Mouse (Mus musculus) spleen, postnatal 14 days (tissue): ENCODE measurements around the gene Nme3.

Experiments used
- DNase-seq, 2 experiments: peaks; one replicate each; pipeline ENCODE4 v3.0.0; 2021 to 2022; ENCODE audit warnings: low spot score in 2 of 2

Gene Nme3

DNA sequence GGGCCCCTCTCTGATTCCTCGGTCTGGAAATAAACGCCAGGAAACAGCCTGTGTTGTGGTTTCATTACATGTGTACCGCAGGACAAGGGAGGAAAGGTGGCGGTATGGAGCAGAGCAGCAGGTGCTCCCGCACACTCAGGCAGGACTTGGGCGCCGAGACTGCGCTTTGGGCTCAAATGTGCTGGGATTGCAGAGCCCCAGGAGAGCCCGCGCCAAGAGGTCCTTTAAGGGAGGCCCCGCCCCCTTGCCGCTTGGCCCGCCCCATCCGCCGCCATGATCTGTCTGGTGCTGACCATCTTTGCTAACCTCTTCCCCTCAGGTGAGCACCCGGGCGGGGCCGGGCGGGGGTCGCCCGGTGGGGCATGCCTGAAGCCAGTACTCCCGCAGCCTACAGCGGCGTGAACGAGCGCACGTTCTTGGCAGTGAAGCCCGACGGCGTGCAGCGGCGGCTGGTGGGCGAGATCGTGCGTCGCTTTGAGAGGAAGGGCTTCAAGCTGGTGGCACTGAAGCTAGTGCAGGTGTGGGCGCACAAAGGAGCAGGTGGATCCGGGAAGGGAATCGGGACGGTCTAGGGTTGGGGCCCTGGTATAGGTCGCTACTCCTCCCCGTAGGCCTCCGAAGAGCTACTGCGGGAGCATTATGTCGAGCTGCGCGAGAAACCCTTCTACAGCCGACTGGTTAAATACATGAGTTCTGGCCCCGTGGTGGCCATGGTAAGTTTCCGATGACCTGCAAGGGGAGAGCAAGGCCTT is at the start of gene Nme3:
Nme3 (plus strand) TSS at position 260 of the 752 bp plus-strand sequence.
- peak; percentile 69 to 74 for DNase-seq

DNA sequence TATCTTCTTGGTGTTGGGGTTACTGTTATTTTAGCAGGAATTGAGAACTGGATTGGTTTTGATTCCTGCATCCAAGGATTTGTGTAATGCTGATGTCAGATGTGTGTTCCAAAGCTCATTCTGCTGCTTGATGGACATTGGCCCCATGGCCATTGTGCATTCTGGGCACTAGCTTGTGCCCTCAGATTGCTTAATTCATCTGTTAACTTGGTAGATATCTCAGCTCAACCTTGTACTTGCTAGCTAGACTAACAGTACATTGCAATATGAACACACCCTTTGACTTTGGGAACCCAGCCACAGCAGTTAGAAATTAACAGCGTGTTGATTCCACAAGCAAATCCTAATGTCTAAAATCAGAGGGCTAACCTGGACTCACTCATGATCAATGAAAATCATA is 48.9 kb upstream of the Nme3 start:
- no peak for DNase-seq

DNA sequence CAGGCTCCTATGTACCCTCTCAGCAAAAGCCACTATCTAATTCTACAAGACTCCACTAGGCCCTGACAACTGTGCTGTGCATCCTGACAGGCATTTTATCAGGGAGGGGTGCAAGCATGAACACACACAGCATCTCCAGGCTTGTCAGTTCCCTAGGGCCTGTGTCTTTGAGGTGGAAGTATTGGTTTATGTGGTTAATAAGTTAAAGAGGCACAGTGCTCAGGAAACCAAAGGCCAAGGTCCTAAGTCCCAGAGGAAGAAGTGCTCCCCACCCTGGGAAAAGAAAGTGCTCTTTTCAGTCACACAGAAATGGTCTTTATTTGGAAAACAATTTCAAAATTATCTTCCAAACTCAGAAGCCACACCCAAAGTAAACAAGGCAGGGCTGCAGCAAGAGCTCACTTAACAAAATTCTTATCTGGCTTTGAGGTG is 47.7 kb upstream of the Nme3 start:
- no peak for DNase-seq

DNA sequence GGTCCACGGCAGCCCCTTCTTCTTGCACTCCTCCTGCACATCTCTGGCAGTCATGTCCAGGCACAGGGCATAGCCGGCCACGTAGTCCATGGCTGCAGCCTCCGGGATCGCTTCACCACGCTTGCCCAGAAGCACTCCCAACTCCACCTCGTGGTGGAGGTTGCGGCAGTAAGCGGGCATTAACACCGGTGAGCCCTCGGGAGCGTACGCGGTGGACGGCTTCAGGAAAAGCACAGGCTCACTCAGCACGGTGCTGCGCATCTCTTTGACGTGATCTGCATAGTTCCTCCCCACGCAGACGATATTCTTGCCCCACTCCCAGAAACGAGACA is 46.6 kb upstream of the Nme3 start:
- DNase-seq: no peak

DNA sequence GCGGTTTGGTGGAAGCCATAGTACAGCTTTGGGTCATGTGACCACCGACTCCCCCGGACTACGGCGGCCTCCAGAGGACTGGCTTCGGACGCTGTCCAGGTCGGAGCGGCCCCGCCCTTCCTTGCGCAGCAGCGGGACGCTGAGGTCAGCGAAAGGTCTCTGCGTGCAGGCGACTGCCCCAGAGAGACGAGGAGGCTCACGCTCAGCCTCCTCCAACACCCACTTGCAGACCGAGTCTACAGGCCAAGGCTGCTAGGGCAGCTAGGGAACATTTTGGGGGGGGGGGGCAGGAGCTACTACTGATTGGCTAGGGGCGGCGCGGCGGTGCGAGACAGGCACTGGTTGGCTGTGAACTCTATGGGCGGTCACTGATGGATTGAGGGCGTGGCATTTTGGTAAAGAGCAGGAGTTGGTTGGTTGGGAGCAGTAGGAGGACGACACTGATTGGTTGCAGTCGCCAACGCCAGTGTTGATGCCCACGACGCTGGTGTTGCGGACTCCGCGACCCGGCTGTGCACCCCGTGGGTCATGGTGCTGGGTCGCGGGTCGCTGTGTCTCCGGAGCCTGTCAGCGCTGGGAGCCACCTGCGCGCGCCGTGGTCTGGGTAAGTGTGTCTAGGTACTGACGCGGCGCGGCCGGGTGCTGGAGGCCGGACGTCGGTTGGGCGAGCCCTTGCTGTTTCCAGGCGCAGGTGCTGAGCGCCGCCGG is 46.1 kb upstream of the Nme3 start, which contains the start of gene Fahd1:
Fahd1 (minus strand) TSS at position 300 of the 708 bp plus-strand sequence.
- DNase-seq: peak; percentile 87 to 88

DNA sequence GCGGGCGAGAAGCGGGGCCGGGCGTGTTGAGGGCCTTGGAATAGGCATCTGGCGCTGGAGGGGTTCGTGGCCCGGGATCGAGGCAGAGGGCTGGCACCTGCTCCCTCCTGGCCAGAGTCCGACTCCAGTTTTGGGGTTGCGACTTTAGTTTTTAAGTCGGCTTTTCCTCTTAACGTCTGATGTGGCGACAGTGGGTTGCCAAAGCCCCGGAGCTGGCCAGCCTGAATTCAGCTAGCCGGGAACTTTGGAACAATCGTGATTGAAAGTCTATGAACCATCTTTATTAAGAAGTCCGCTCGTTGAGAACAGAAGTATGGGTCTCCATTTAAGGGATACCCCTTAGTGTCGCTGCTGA is 45.5 kb upstream of the Nme3 start:
- DNase-seq: no peak

DNA sequence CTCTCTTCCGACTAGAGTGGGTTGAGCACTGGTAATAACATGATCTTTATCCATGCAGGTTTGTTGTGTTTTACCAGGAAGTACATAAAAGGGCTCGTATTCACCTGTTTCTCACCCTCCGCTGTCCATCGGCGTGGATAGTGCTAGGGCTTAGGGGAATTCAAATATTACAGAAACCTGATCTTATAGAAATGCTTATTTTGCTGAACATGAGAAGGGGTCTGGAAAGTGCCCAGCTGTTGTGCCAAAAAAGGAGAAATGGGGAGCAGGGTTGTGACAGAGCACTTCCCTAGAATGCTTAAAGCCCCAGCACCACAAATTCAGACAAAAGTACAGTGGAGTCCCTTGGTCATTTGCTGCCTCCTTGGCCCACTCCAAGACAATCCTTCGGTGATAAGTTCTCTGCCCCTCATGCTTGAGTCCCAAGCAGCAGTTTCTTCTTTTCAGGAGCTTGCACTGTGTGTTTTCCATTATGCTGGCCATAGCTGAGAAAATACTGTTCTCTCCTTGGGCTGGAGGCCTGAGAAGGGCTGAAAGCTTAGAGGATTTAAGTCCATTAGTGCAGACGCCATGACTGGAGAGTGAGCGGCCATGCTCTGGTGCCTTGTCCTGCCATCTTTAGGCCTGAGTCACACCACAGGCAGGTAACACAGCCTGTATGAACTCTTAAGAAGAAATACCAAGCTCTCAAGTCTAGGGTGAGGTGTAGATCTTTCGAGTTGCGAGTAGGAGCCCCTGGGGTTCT is 44.7 kb upstream of the Nme3 start:
- DNase-seq: no peak

DNA sequence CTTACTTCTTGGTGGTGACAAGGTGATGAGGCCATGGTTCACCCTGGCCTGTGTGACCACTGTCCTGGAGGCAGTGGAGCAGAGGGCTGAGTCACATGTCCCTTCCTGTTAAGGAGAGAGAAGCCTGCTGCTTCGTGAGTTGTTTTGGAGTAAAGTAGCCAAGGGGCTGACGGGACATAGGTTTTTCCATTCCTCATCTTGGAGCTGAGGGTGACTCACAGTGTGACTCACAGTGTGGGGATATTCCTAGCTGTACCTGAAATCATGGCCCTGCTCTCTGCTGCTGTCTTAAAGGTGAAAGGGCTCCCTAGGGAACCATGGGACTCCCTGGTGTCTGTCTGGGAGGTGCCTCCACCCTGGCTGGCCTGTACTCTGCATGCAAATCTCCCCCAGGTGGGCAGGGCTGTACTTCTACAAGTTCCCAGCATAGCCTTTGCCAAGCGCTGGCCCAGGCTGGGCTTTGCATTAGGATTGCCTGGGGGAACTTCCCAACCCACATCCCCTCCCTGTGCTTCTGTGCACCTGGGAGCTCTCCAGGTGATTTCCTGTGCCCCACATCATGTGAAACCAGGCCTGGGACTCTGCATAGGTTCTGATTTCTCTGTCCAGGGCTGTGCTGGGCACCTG is 40.3 kb upstream of the Nme3 start:
- DNase-seq: no peak

DNA sequence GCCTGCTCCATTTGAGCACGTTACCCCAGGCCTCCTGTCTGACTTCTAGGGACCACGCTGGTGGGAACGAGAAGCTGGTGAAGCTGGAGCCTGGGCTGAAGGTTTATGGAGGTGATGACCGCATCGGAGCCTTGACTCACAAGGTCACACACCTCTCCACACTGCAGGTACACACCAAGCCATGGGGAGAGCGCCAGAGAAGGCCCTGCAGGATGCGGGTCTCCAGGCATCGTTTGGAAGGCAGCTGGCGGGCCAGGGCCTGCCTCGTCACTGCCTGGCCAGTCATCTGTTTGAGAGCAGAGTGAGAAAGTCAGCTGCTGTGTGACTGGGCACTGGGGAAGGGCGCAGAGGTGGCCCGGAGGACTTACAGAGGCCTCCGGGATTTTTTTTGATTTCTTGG is 39.7 kb upstream of the Nme3 start:
- DNase-seq: no peak

DNA sequence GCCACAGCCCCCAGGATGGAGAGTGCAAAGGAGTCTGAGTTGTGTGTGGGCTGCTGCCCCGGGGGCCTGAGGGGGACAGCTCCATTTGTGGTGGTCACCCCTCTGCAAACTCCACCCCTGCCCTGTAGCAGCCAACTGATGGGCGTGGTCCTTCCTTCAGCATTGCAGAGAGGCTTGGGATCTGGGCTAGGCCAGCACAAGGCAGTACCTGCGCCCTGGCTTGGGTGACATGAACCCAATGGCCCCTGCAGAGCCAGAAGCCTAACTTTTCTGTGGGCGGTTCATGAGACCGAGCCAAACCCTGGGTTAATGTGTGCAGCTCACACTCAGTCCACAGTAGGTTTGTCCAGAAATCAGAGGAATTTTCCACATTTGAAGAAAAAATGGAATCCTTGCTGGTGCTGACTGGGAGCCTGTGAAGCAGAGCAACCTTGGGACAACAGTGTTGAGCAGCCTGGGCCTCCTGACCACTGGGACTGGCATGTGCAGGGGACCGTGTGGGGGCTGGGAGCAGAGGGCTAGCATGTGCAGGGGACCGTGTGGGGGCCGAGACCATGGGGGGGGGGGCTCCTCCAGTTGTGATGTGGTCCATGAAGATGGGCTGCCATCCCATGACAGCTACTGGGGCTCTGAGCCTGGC is 38.3 kb upstream of the Nme3 start:
- no peak for DNase-seq

DNA sequence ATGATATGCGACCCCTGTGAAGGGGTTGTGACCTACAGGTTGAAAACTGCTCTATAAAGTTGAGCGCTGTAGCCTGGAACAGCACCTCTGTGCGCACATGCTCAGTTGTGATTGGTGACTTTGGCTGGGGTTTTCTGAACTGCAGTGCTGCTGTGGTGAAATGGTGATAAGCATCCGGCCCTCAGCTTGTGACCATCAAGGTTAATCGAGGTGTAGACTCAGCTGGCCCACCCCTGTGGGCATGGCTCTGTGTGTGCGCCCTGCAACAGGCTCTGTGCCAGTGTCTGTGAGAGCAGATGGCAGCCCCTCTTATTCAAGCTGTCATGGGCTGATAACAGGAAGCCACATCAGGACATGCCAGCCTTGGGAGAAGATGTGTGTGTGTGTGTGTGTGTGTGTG is 37.3 kb upstream of the Nme3 start:
- DNase-seq: peak; percentile 61 to 67

DNA sequence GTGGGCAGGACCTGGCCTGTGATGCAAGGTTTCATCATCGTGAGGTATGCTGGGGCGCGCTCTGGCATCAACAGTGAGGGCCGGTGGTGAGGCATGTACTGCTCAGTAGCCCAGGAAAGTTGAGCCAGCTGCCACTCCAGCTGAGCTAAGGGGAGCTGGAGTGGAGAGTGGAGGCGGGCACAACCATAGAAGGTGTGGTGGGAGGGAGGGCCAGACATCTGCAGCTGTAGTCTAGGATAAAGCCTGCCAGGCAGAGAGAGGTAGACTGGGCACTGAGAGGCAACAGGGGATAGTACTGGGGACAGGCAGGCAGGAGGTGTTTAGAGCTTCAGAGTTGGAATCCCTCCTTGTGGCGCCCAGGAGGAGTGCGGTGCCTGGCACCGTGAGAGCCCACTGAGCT is 36.2 kb upstream of the Nme3 start:
- peak; percentile 46 to 50 for DNase-seq

DNA sequence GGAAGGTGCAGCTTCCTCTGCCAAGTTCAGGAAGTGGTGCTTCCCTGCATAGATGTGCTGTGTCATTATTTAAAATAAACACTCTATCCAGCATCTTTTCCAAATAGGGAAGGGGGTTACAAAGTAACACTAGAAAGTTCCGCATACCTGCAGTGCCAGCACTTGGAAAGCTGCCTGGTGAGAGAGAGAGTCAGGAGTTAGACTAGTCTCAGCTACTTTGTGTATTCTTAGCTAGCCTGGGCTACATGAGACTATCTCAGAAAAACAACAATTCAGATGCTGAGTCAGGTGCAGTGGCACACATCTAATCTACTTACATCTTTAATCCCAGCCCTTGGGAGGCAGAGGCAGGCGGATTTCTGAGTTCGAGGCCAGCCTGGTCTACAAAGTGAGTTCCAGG is 34.5 kb upstream of the Nme3 start:
- DNase-seq: no peak

DNA sequence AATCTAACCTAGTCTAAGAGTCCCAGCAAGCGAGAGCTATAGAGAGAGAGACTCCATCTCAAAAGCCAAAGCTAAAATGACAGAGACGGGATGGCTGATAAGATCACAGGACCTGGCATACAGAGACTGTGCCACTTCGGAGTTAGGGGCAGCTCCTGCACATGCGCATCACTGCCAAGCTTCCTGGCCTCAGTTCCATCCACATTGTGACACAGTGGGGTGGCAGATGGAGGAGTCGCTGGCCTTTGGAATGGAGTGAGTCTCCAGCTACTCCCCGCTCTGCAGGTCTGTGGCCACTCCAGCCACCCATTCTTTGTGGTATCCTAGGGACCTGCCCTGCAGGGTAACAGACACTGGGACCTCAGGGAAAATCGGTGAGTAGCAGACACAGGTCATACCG is 30.5 kb upstream of the Nme3 start, which contains the start of gene Igfals:
Igfals (plus strand) TSS at position 222 of the 400 bp plus-strand sequence.
- no peak for DNase-seq

DNA sequence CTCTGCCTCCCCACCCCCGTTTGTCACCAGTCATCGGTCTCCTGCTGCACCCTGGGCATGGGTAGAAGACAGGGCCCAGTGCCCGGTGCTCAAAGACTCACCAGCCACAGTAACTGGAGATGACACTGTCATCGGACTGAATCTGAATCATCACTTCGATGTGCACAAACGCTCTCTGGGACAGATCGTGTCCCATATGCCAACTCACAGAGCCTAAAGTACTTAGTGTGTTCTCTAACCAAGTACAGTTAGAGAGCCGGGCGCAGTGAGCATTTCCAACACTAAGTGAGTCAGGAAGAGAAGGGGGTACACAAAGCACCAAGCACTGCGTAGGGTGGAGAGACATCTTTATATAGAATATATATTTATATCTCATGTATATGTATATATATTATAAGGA is 28.4 kb upstream of the Nme3 start:
- DNase-seq: no peak

DNA sequence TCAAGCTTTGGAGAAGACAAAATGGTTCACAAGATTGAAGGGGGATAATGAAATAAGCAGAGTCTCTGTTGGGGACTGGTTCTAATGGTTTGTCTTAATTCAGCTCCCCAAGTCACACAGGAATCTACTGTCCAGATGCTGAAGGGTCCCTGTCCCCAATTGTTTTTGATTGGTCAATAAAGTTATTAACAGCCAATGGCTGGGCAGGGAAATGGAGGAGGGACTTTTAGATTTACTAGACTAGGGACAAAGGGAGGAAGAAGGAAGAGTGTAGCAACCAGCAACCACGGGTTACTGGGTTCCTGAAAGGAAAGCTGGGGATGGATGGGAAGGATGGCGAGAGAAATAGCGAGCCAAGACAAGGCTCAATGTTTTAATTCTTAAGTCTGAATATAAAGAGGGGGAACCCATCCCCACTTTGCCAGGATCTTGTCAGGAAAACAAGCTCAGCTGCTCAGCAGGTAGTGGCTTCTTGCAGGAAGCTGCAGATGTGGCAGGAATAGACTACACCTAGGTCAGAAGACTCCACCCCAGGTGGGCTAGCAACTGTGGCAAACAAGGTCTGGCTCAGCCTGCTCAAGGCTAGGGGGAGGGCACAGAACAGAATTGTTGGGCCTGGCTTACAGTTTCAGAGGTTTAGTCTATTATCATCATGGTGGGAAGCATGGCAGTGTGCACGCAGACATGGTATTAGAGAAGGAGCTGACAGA is 22.4 kb upstream of the Nme3 start:
- no peak for DNase-seq

DNA sequence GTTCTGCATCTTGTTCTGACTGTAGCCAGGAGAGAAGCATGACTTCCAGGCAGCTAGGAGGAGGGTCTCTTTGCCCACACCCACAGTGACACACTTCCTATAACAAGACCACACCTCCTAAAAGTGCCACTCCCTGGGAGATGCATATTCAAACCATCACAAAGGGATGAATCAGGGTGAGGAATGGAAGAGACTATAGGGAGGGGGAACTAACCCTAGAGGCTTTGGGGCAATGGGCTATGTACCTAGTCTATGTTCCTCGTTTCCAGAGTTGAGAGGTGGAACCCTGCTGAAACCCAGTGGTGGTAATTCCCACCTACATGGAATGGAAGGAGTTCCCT is 21.9 kb upstream of the Nme3 start:
- no peak for DNase-seq

DNA sequence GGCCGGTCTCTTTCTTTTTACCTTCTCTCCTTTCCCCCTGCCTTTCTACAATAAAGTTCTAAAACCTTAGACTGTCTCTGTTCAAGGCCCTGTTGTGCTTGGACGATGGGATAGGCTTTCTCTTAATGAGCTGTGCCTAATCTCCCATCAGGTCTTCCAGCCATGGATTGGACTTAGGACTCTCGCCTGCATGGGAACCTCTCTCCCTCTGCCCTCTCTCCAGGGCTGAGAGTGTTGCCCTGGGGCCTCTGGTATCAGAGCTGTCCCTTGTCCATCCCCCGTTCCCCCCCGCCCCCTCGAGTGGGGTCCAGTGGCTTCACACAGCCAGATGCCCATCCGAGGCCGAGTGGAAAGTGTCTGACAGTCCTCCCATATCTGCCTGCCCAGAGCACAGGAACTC is 21.3 kb upstream of the Nme3 start:
- no peak for DNase-seq

DNA sequence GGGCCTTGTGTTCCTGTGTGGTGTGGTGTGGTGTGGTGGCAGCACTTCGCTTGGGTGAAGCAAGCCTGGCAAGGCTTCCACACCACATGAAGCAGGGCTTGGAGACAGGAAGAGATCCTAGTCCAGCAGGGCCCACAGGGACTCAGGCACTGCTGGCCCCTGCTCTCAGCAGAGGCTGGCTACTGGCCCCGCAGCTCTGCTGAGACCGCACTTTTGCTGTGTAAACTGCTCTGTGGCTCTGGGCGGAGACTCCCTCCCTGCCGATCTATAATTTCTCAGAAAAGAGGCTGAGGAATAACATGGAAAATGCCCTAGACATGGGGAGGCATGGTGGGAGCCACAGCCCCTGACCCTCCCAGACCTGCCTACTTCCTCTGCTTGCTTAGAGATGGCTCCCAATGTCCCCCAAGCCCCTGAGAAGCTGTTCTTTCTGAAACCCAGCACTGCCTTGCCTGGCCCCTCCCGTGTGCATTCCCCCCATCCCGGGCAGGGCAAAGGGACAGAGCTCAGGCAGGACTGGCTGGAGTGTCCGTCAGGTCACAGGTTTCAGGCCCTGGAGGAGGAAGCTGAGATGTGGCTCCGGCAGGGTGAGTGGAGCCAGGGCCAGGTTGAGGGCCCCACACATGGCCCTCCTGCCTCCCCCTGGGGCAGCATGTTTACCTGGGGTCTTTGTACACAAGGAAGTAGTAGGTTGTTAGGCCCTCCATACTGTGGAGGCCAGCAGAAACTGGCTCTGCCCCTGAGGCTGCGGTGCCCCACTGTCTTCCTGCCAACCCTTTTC is 18.8 kb upstream of the Nme3 start:
- DNase-seq: peak in 1 of 2 experiments; percentile 5

DNA sequence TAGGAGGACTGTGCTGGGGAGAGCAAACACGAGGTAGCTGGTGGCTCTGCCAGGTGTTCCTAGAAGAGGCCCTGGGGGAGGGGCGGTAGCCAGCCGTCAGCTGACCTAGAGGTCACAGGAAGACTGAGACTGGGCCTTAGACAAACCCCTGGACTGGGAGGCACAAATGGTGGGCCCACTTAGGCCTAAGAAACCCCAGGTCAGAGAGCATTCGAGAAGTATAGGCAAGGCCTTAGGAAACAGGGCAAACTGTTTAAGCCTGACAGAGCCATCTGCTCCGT is 18.2 kb upstream of the Nme3 start:
- DNase-seq: peak in 1 of 2 experiments; percentile 5

DNA sequence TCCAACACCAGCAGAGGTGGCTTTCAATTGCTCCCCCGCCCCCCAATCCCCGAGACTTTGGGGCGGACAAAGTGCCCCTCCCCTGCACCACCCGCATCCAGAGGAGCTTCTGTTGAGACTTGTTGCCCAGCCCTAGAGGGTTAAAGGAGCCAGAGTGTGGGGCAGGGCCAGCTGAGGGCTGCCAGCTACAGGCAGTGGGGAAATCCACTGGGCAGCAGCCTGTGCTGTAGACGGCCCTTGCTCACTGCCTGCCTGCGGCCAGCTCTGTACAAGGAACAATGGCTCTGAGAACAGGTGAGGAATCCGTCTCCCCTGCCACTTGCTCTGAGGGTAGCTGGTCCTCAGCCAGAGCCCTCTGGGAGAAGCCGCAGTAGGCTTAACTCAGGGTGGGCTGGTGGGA is 17.8 kb upstream of the Nme3 start:
- peak in 1 of 2 experiments; percentile 5 for DNase-seq
